Mouse (Mus musculus): ENCODE results near the gene Hpcal1. TPM values are rescaled to one million over a fixed set of nuclear protein-coding genes. Genes with fewer than 3 reads are reported as not detected.
A peak's percentile ranks its signal among the peaks of the same experiment; 100 is the strongest.

Gene Hpcal1
- polyA plus RNA-seq, 1 experiment from 2014 or later: 92.6 TPM

- H3K4me2 ChIP-seq: no peak overlapping the region
- no peak overlapping the region for H3K27ac ChIP-seq
- WGBS: 84% methylated on average over 10 of the region's 10 CpGs
- H3K27me3 ChIP-seq (replicated peaks): no peaks in the 10 kb centered on the region
- 0 out of 2 replicates have a peak, but pooled peaks cover under 1% of the 10 kb centered on the region for H3K4me1 ChIP-seq
- H3K9me3 ChIP-seq: no peaks in the 10 kb centered on the region
- H3K4me3 ChIP-seq: no peak overlapping the region
- ATAC-seq (replicated peaks): no peak
- no peaks in the 10 kb centered on the region for H3K36me3 ChIP-seq (replicated peaks)
- no peak overlapping the region for H3K9ac ChIP-seq
Observed at GRCm38 (mm10) chr12:17736859-17737577, 46.4 kb downstream of the Hpcal1 start.

GRCm38 (mm10) chr12:17737808-17738207 is 47.2 kb downstream of the Hpcal1 start:
- peaks cover 7% of the 10 kb centered on the region; the same call in 1 of the 2 replicates for H3K4me1 ChIP-seq
- 86% methylated on average over 3 of the region's 3 CpGs for WGBS
- H3K4me2 ChIP-seq: no peak overlapping the region
- H3K27ac ChIP-seq: no peak overlapping the region
- no peaks in the 10 kb centered on the region for H3K36me3 ChIP-seq (replicated peaks)
- ATAC-seq (replicated peaks): no peak
- H3K9ac ChIP-seq: no peak overlapping the region
- H3K4me3 ChIP-seq: no peak overlapping the region
- H3K27me3 ChIP-seq (replicated peaks): no peaks in the 10 kb centered on the region
- no peaks in the 10 kb centered on the region for H3K9me3 ChIP-seq

- Histone ChIP-seq H3K27me3 (replicated peaks) (no peaks in the 10 kb centered on the region), H3K27ac (no peak overlapping the region), H3K4me2 (no peak overlapping the region), H3K9me3 (no peaks in the 10 kb centered on the region), H3K9ac (no peak overlapping the region), H3K36me3 (replicated peaks) (no peaks in the 10 kb centered on the region), H3K4me3 (no peak overlapping the region), H3K4me1 (peaks cover 7% of the 10 kb centered on the region; the same call in 1 of the 2 replicates)
- ATAC-seq (replicated peaks): no peak
- 48% methylated on average over 6 of the region's 6 CpGs for WGBS
Observed at GRCm38 (mm10) chr12:17738473-17738872, 47.8 kb downstream of the Hpcal1 start.

- no peaks in the 10 kb centered on the region for H3K27me3 ChIP-seq (replicated peaks)
- 95% methylated on average over 1 of the region's 1 CpGs for WGBS
- H3K4me1 ChIP-seq: peaks cover 7% of the 10 kb centered on the region
- H3K4me3 ChIP-seq: no peak overlapping the region
- H3K4me2 ChIP-seq: no peak overlapping the region
- H3K9ac ChIP-seq: no peak overlapping the region
- no peaks in the 10 kb centered on the region for H3K36me3 ChIP-seq (replicated peaks)
- H3K27ac ChIP-seq: no peak overlapping the region
- H3K9me3 ChIP-seq: no peaks in the 10 kb centered on the region
- ATAC-seq (replicated peaks): no peak
Observed at GRCm38 (mm10) chr12:17740226-17740625, 49.6 kb downstream of the Hpcal1 start.

GRCm38 (mm10) chr12:17741637-17742364 is 51.1 kb downstream of the Hpcal1 start:
- no peaks in the 10 kb centered on the region for H3K9me3 ChIP-seq
- H3K9ac ChIP-seq: no peak overlapping the region
- no peaks in the 10 kb centered on the region for H3K27me3 ChIP-seq (replicated peaks)
- 62% methylated on average over 17 of the region's 17 CpGs for WGBS
- peaks cover 22% of the 10 kb centered on the region for H3K4me1 ChIP-seq
- no peak overlapping the region for H3K4me2 ChIP-seq
- H3K36me3 ChIP-seq (replicated peaks): no peaks in the 10 kb centered on the region
- H3K27ac ChIP-seq: peak overlapping the region; percentile 58
- no peak overlapping the region for H3K4me3 ChIP-seq
- 0 out of 2 replicates have a peak, but pooled peaks have one; percentile 35 for ATAC-seq (replicated peaks)

GRCm38 (mm10) chr12:17742571-17743321 is 52.1 kb downstream of the Hpcal1 start:
- H3K4me1 ChIP-seq: peaks cover 32% of the 10 kb centered on the region
- ATAC-seq (replicated peaks): no peak
- 86% methylated on average over 11 of the region's 11 CpGs for WGBS
- H3K27me3 ChIP-seq (replicated peaks): no peaks in the 10 kb centered on the region
- H3K4me2 ChIP-seq: no peak overlapping the region
- no peak overlapping the region for H3K4me3 ChIP-seq
- H3K9ac ChIP-seq: no peak overlapping the region
- H3K36me3 ChIP-seq (replicated peaks): no peaks in the 10 kb centered on the region
- peak overlapping the region; percentile 58; the same call in 1 of the 2 replicates for H3K27ac ChIP-seq
- no peaks in the 10 kb centered on the region for H3K9me3 ChIP-seq

- H3K27ac ChIP-seq: no peak overlapping the region
- H3K9me3 ChIP-seq: no peaks in the 10 kb centered on the region
- 84% methylated on average over 7 of the region's 7 CpGs for WGBS
- no peak overlapping the region for H3K4me2 ChIP-seq
- H3K4me1 ChIP-seq: peaks cover 45% of the 10 kb centered on the region
- H3K4me3 ChIP-seq: no peak overlapping the region
- ATAC-seq (replicated peaks): no peak
- no peak overlapping the region for H3K9ac ChIP-seq
- no peaks in the 10 kb centered on the region for H3K27me3 ChIP-seq (replicated peaks)
- H3K36me3 ChIP-seq (replicated peaks): no peaks in the 10 kb centered on the region
Observed at GRCm38 (mm10) chr12:17745431-17745830, 54.8 kb downstream of the Hpcal1 start.

GRCm38 (mm10) chr12:17746725-17747124 is 56.1 kb downstream of the Hpcal1 start:
- peak; percentile 21; the same call in 1 of the 2 replicates for ATAC-seq (replicated peaks)
- Histone ChIP-seq H3K9me3 (no peaks in the 10 kb centered on the region), H3K27me3 (replicated peaks) (no peaks in the 10 kb centered on the region), H3K9ac (no peak overlapping the region), H3K4me1 (peaks cover 51% of the 10 kb centered on the region), H3K27ac (no peak overlapping the region; the same call in 1 of the 2 replicates), H3K4me3 (no peak overlapping the region), H3K4me2 (no peak overlapping the region), H3K36me3 (replicated peaks) (no peaks in the 10 kb centered on the region)
- 7% methylated on average over 3 of the region's 3 CpGs for WGBS

GRCm38 (mm10) chr12:17747191-17748154 is 56.8 kb downstream of the Hpcal1 start:
- no peak overlapping the region for H3K9ac ChIP-seq
- no peak overlapping the region; the same call in 1 of the 2 replicates for H3K27ac ChIP-seq
- H3K9me3 ChIP-seq: no peaks in the 10 kb centered on the region
- no peak overlapping the region for H3K4me2 ChIP-seq
- no peak overlapping the region for H3K4me3 ChIP-seq
- peak; percentile 32 for ATAC-seq (replicated peaks)
- WGBS: 31% methylated on average over 10 of the region's 10 CpGs
- H3K27me3 ChIP-seq (replicated peaks): no peaks in the 10 kb centered on the region
- H3K36me3 ChIP-seq (replicated peaks): no peaks in the 10 kb centered on the region
- H3K4me1 ChIP-seq: peaks cover 51% of the 10 kb centered on the region

- H3K4me2 ChIP-seq: no peak overlapping the region
- peaks cover 54% of the 10 kb centered on the region for H3K4me1 ChIP-seq
- no peak overlapping the region for H3K27ac ChIP-seq
- H3K9ac ChIP-seq: no peak overlapping the region
- no peak overlapping the region for H3K4me3 ChIP-seq
- no peaks in the 10 kb centered on the region for H3K27me3 ChIP-seq (replicated peaks)
- WGBS: 28% methylated on average over 4 of the region's 4 CpGs
- H3K9me3 ChIP-seq: no peaks in the 10 kb centered on the region
- no peak for ATAC-seq (replicated peaks)
- no peaks in the 10 kb centered on the region for H3K36me3 ChIP-seq (replicated peaks)
Observed at GRCm38 (mm10) chr12:17748155-17748529, 57.5 kb downstream of the Hpcal1 start.

- 70% methylated on average over 3 of the region's 3 CpGs for WGBS
- ATAC-seq (replicated peaks): no peak
- H3K36me3 ChIP-seq (replicated peaks): no peaks in the 10 kb centered on the region
- H3K9ac ChIP-seq: no peak overlapping the region
- no peak overlapping the region for H3K4me2 ChIP-seq
- H3K27ac ChIP-seq: peak overlapping the region; percentile 27; the same call in 1 of the 2 replicates
- peaks cover 57% of the 10 kb centered on the region for H3K4me1 ChIP-seq
- H3K4me3 ChIP-seq: no peak overlapping the region
- no peaks in the 10 kb centered on the region for H3K27me3 ChIP-seq (replicated peaks)
- H3K9me3 ChIP-seq: no peaks in the 10 kb centered on the region
Observed at GRCm38 (mm10) chr12:17749784-17750183, 59.1 kb downstream of the Hpcal1 start.

All from midbrain, embryonic 15.5 days (tissue).